Mouse (Mus musculus) CH12.LX (cell line): ENCODE results near the gene Krr1. TPM values are rescaled to one million over a fixed set of nuclear protein-coding genes. Genes with fewer than 3 reads are reported as not detected.

Experiments used
- DNase-seq: peaks from one replicate; pipeline ENCODE4 v3.0.0-alpha.2; 2013; ENCODE audit errors: extremely low read depth
- H3K27ac ChIP-seq: 2 replicates; pipeline ENCODE4 v1.5.1; 2012; ENCODE audit warnings: low read depth, mild to moderate bottlenecking, control low read depth, moderate library complexity; ENCODE audit not compliant: insufficient read depth
- H3K27me3 ChIP-seq: replicated peaks from 2 replicates; pipeline ENCODE3; 2012; ENCODE audit warnings: inconsistent platforms
- H3K36me3 ChIP-seq, 2 experiments: replicated peaks in 1 of 2; 2 replicates each; pipeline versions ENCODE3 to v1.6.1; 2012; ENCODE audit warnings: inconsistent platforms in 1 of 2, low read length in 1 of 2, mild to moderate bottlenecking in 1 of 2, mixed read lengths in 1 of 2, moderate library complexity in 1 of 2; ENCODE audit not compliant: control insufficient read depth in 1 of 2, insufficient read depth in 1 of 2
- H3K4me1 ChIP-seq, 2 experiments: 2 replicates each; pipeline ENCODE4 v1.6.1; 2012; ENCODE audit warnings: inconsistent platforms in 1 of 2, moderate library complexity in 1 of 2; ENCODE audit not compliant: insufficient read depth in 2 of 2, control insufficient read depth in 1 of 2
- H3K4me2 ChIP-seq: 2 replicates; pipeline ENCODE4 v1.6.1; 2012; ENCODE audit warnings: low read depth, mild to moderate bottlenecking, control low read depth; ENCODE audit not compliant: poor library complexity, insufficient read depth, severe bottlenecking
- H3K4me3 ChIP-seq, 3 experiments: fragments of 150-350 bp in 1 of 3; sonication (generic) in 1 of 3; replicated peaks in 1 of 3; 2 replicates each; pipeline versions ENCODE3 to v1.5.1; 2011 to 2012; ENCODE audit warnings: low read depth in 2 of 3, low read length in 2 of 3, mild to moderate bottlenecking in 2 of 3, moderate library complexity in 2 of 3, control low read depth in 1 of 3, improper control_type of control experiment in 1 of 3, inconsistent platforms in 1 of 3, mixed read lengths in 1 of 3; ENCODE audit not compliant: poor library complexity in 1 of 3
- H3K79me2 ChIP-seq: replicated peaks from 2 replicates; pipeline ENCODE4 v1.6.1; 2012; ENCODE audit warnings: mild to moderate bottlenecking, moderate library complexity; ENCODE audit not compliant: control insufficient read depth, poor library complexity, insufficient read depth, severe bottlenecking; ENCODE audit errors: extremely low read depth
- H3K9ac ChIP-seq: 2 replicates; pipeline ENCODE4 v1.6.1; 2012; ENCODE audit warnings: low read depth, mild to moderate bottlenecking, control low read depth, moderate library complexity; ENCODE audit not compliant: insufficient read depth
- H3K9me3 ChIP-seq: replicated peaks from 2 replicates; pipeline ENCODE3; 2012; ENCODE audit warnings: low read length, inconsistent platforms, mixed read lengths
- CHD1 ChIP-seq: IDR thresholded peaks from 2 replicates; pipeline ENCODE4 v1.6.1; 2012; ENCODE audit warnings: low read depth, low read length, improper control_type of control experiment, inconsistent platforms
- CHD2 ChIP-seq: IDR thresholded peaks from 2 replicates; pipeline ENCODE4 v1.6.1; 2011; ENCODE audit warnings: low read length, improper control_type of control experiment
- CTCF ChIP-seq, 2 experiments: IDR thresholded peaks in 1 of 2; conservative IDR thresholded peaks in 1 of 2; 2 replicates each; pipeline ENCODE4 v1.5.1; 2011 to 2012; ENCODE audit warnings: low read depth in 2 of 2, low read length in 2 of 2, improper control_type of control experiment in 1 of 2, inconsistent platforms in 1 of 2, mild to moderate bottlenecking in 1 of 2, moderate library complexity in 1 of 2
- EP300 ChIP-seq: IDR thresholded peaks from 2 replicates; pipeline ENCODE4 v1.6.1; 2011; ENCODE audit warnings: low read length, improper control_type of control experiment
- ETS1 ChIP-seq: conservative IDR thresholded peaks from 2 replicates; pipeline ENCODE4 v1.6.1; 2012; ENCODE audit warnings: low read depth, mild to moderate bottlenecking, inconsistent platforms, low read length, improper control_type of control experiment, moderate library complexity
- IRF4 ChIP-seq: IDR thresholded peaks from 2 replicates; pipeline ENCODE4 v1.6.1; 2014; ENCODE audit warnings: low read depth, mild to moderate bottlenecking, inconsistent platforms, low read length, improper control_type of control experiment
- JUND ChIP-seq: conservative IDR thresholded peaks from 2 replicates; pipeline ENCODE4 v1.6.1; 2011; ENCODE audit warnings: low read depth, low read length, improper control_type of control experiment
- MAFK ChIP-seq: IDR thresholded peaks from 2 replicates; pipeline ENCODE4 v1.6.1; 2011; ENCODE audit warnings: low read length, improper control_type of control experiment; ENCODE audit not compliant: insufficient replicate concordance
- MAX ChIP-seq: IDR thresholded peaks from 2 replicates; pipeline ENCODE4 v1.6.1; 2011; ENCODE audit warnings: low read length, improper control_type of control experiment
- MAZ ChIP-seq: IDR thresholded peaks from 2 replicates; pipeline ENCODE4 v1.6.1; 2012; ENCODE audit warnings: low read depth, mild to moderate bottlenecking, inconsistent platforms, low read length, improper control_type of control experiment, moderate library complexity
- MXI1 ChIP-seq: IDR thresholded peaks from 2 replicates; pipeline ENCODE4 v1.6.1; 2011; ENCODE audit warnings: mild to moderate bottlenecking, low read depth, low read length, improper control_type of control experiment
- MYC ChIP-seq: IDR thresholded peaks from 2 replicates; pipeline ENCODE4 v1.6.1; 2011; ENCODE audit warnings: low read depth, mild to moderate bottlenecking, improper control_type of control experiment, low read length
- SIN3A ChIP-seq: IDR thresholded peaks from 2 replicates; pipeline ENCODE4 v1.6.1; 2012; ENCODE audit warnings: low read length, improper control_type of control experiment, inconsistent platforms
- SMC3 ChIP-seq: IDR thresholded peaks from 2 replicates; pipeline ENCODE4 v1.6.1; 2011; ENCODE audit warnings: low read depth, low read length, improper control_type of control experiment
- TBP ChIP-seq: conservative IDR thresholded peaks from 2 replicates; pipeline ENCODE4 v1.6.1; 2011; ENCODE audit warnings: low read depth, low read length, improper control_type of control experiment
- TCF12 ChIP-seq: IDR thresholded peaks from 2 replicates; pipeline ENCODE4 v1.6.1; 2014; ENCODE audit warnings: low read depth, mild to moderate bottlenecking, inconsistent platforms, low read length, improper control_type of control experiment
- USF1 ChIP-seq: IDR thresholded peaks from 2 replicates; pipeline ENCODE4 v1.6.1; 2014; ENCODE audit warnings: low read depth, mild to moderate bottlenecking, inconsistent platforms, low read length, improper control_type of control experiment
- USF2 ChIP-seq: conservative IDR thresholded peaks from 2 replicates; pipeline ENCODE4 v1.6.1; 2011; ENCODE audit warnings: low read depth, low read length, improper control_type of control experiment
- ZC3H11A ChIP-seq: IDR thresholded peaks from 2 replicates; pipeline ENCODE4 v1.6.1; 2012; ENCODE audit warnings: low read depth, mild to moderate bottlenecking, inconsistent platforms, low read length, improper control_type of control experiment
- ZMIZ1 ChIP-seq: IDR thresholded peaks from 2 replicates; pipeline ENCODE4 v1.6.1; 2012; ENCODE audit warnings: low read depth, mild to moderate bottlenecking, inconsistent platforms, low read length, improper control_type of control experiment
- ZNF384 ChIP-seq: IDR thresholded peaks from 2 replicates; pipeline ENCODE4 v1.6.1; 2012; ENCODE audit warnings: low read depth, low read length, improper control_type of control experiment, inconsistent platforms
- dilution Hi-C: fragments of 300-500 bp; cut with MboI; formaldehyde crosslinking; loops from 2 replicates; pipeline ENCODE4 v1.14.3; 2020; ENCODE audit warnings: low sequenced_read_pairs; ENCODE audit not compliant: extremely low pct_unique_long_range_greater_than_20kb, extremely low pct_ligation_motif_present
- in situ Hi-C: fragments of 300-500 bp; cut with MboI; formaldehyde crosslinking; loops from 3 replicates; pipeline ENCODE4 v1.14.3; 2019; ENCODE audit warnings: low sequenced_read_pairs, low pct_ligation_motif_present, low pct_unique_long_range_greater_than_20kb, mixed read lengths
- polyA plus RNA-seq: library from polyadenylated mRNA; unstranded; fragments of >175 nt; gene quantifications from 2 replicates; pipeline ENCODE4 v1.2.1, GENCODE M21; 2012; ENCODE audit warnings: low read depth; ENCODE audit not compliant: insufficient read length
- total RNA-seq, 2 experiments: library from RNA; depleted of rRNA; stranded (reverse); fragments of 300-350 nt in 1 of 2; fragments of >200 nt in 1 of 2; gene quantifications; 2 replicates each; pipeline ENCODE4 v1.2.3; 2012 to 2014

The Krr1 gene
- total and polyA plus RNA-seq, 3 experiments = 56.9 to 108 (median 58.7) TPM

DNA sequence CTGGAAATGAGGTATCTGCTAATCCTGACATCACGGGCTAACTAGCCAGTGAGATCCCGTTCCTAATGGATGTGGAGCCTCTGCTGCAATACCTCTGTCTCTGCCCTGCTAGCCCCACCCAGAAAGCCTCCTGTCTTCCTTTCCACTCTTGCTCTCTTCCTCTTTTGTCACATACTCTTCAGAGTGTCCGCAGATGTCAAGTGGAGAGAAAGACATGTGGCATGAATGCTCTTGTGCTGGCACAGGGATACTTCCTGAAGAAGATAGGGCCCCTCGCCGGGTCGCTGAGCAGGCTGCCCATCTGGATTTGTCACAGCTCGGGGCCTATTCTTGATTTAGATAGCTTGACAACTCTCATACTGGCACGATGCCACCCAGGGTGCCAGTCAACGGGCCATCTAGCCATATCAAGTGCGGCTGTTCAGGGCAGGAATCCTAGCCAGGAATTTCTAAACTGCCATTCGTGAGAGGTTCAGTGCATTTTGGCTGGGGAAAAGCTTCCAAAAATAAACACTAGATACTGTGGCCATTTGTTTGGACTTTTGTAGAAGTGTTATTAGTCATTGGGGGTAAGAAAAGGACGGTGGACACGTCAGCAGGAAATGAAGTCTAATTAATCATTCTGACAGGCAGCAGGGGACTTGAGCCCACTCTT, 35.8 kb upstream of the Krr1 start:
- TF ChIP-seq ZMIZ1 (no peak), MAZ (no peak), CTCF (conservative IDR thresholded peaks at IDR 0.05 in 1 of 2, IDR thresholded peaks at IDR 0.05 in 1 of 2; ENCODE audit: low read depth in 2 of 2, low read length in 2 of 2) (no peak), MXI1 (no peak), ZC3H11A (no peak), CHD1 (no peak), EP300 (no peak), MAX (no peak), TBP (no peak), USF1 (no peak), TCF12 (no peak), SIN3A (no peak), MAFK (no peak)
- H3K36me3 ChIP-seq = no peaks in the 10 kb centered on the region
- no peak overlapping the region for H3K27ac ChIP-seq
- dilution Hi-C loops = no loop called here
- H3K9ac ChIP-seq = no peak overlapping the region
- no peaks in the 10 kb centered on the region for H3K9me3 ChIP-seq
- H3K79me2 ChIP-seq = no peaks in the 10 kb centered on the region
- no peak overlapping the region for H3K4me2 ChIP-seq
- H3K27me3 ChIP-seq = no peaks in the 10 kb centered on the region
- no peak for DNase-seq
- H3K4me3 ChIP-seq = no peak overlapping the region
- 0 out of 4 replicates have a peak, but pooled peaks cover 0 to 2% of the 10 kb centered on the region in 2 experiments for H3K4me1 ChIP-seq
- in situ Hi-C loops = loop anchor here (25.0 kb wide), 1 partner anchor 624 kb away; no protein-coding TSS in a partner anchor

DNA sequence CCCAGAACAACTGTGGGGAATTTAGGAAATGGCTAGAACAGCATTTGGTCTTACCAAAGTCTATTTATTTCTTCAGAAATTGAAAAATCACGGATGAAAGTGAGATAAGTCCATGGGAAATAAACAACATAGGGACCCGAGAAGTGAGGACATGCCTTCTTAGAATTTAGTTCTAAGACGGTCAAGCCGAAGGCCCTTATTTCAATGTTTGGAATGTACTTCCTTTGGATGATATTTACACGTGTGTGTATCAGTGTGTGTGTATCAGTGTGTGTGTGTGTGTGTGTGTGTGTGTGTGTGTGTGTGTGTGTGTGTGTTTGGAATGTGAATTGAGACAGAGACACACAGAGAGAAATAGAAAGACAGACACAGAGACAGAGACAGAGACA, 35.3 kb upstream of the Krr1 start:
- no peak overlapping the region for H3K9ac ChIP-seq
- no peak for DNase-seq
- TF ChIP-seq JUND (no peak), CHD1 (no peak)
- H3K4me3 ChIP-seq = no peak overlapping the region
- dilution Hi-C loops (no loop called here), in situ Hi-C loops (loop anchor here (25.0 kb wide), 1 partner anchor 625 kb away; no protein-coding TSS in a partner anchor)
- no peaks in the 10 kb centered on the region for H3K79me2 ChIP-seq
- H3K4me2 ChIP-seq = no peak overlapping the region
- H3K27me3 ChIP-seq = no peaks in the 10 kb centered on the region
- no peak overlapping the region for H3K27ac ChIP-seq
- H3K36me3 ChIP-seq = no peaks in the 10 kb centered on the region
- 0 out of 4 replicates have a peak, but pooled peaks cover 0 to 2% of the 10 kb centered on the region in 2 experiments for H3K4me1 ChIP-seq
- H3K9me3 ChIP-seq = no peaks in the 10 kb centered on the region

DNA sequence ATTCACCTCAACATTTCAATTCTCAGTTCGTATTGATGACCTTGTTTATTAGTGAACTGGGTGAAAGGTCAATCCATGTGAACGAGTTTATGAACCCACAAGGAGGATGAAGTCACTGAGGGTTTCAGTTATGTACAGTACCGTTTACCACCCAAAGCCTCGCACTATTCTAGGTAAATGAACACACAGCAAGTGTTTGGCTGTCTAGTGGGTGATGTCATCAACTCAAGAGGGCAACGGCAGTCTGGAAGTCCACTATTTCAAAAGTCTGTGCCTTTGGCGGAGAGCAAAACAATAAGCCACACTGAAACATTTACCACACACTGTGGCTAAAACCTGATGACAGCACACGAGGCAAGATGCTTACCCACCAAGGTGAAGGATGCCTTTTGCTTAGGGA, 29.4 kb upstream of the Krr1 start:
- TF ChIP-seq MYC = no peak
- TF ChIP-seq USF2 = no peak
- TF ChIP-seq ZNF384 = no peak
- no peak for TF ChIP-seq CHD2
- TF ChIP-seq IRF4 = no peak
- TF ChIP-seq ETS1 = no peak
- no peak for TF ChIP-seq SMC3
- Histone ChIP-seq H3K4me2 (no peak overlapping the region), H3K79me2 (no peaks in the 10 kb centered on the region), H3K27me3 (no peaks in the 10 kb centered on the region), H3K27ac (no peak overlapping the region), H3K4me1 (no peaks in the 10 kb centered on the region), H3K4me3 (no peak overlapping the region), H3K36me3 (no peaks in the 10 kb centered on the region), H3K9ac (no peak overlapping the region), H3K9me3 (no peaks in the 10 kb centered on the region)
- in situ Hi-C loops (loop anchor here (25.0 kb wide), 1 partner anchor 631 kb away; no protein-coding TSS in a partner anchor), dilution Hi-C loops (no loop called here)
- no peak for DNase-seq
